Mouse (Mus musculus) brain, embryonic 18.5 days (tissue): ENCODE measurements at regions not wholly inside any gene's neighbourhood (a gene's known extent, or its start where the extent isn't known, plus 50 kb on each side); places are given as distances from the start of the nearest gene placed in this dataset.
"Not testable (repeated sequence)": the region's sequence is repeated elsewhere in the genome, so short reads cannot be mapped to it uniquely, and the experiment has no call there.

Experiments
- DNase-seq: peaks from one replicate; pipeline ENCODE4 v3.0.0-alpha.2; 2012; ENCODE audit warnings: low read depth, low spot score

DNA sequence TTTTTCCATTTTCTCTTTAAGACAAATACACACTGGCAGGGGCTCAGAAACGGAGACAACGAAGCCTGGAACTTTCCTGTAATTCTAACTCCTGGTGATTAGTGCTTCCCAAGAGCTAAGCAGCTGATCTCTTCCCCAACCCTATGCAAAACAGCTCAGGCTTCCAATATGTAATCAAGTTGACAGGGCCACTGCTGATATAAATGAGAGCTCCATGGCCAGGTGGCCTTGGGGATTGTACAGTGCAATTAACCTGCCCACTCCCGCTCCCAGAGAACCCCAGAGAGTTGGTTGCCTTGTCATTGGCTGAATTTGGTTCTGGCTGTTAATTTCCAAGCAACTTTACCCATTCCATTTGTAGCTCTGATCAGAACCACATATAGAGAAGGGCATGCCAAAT is 67.8 kb downstream of the 4933415F23Rik start:
- no peak for DNase-seq

DNA sequence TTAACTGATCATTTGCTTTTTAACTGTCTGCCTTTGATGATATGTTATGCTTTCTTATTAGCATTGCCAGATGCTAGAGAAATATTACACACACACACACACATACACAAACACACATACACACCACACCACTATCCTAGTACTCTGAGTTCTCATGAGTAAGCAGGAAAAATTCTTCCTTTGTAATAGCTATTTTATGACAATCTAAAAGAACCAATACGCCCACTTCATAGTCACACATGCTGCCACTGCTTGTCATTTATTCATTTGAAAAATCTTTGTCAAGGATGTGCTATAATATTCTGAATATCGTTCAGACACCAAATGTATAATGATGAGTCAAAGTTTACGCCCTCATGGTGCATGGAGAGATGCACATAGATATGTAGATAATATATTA is 78.5 kb downstream of the 4933415F23Rik start:
- DNase-seq: no peak

DNA sequence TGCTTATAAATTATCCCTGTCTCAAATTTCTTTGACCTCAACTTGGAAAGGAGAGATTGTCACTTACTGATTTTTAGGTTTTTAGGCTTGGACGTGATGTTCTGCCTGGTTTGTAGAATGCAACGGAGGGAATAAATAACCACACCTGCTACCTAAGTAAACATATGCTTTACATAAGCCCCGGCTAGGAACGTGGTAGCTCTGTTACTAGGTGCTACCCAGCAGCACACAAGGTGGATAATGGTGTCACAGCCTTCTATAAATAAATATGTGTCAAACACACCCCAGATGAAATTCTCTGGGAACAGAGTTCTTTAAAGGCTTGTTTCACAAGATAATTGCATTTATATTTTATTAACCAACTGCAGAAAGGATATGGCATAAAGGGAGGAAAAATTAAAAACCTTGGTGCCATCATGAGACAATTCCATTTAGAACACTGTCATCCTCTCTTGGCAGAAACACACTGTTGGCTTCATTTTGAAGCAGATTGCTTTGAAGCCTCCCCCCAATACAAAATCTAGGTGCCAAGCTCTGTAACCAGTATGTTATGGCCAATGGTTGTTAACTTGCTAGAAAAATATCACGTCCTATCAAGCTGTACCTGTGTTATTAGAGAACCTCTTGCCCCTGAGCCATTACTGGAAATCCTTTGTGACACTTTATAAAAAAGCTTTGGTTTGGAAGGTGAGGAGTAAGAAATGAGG is 94.1 kb downstream of the 4933415F23Rik start:
- no peak for DNase-seq

DNA sequence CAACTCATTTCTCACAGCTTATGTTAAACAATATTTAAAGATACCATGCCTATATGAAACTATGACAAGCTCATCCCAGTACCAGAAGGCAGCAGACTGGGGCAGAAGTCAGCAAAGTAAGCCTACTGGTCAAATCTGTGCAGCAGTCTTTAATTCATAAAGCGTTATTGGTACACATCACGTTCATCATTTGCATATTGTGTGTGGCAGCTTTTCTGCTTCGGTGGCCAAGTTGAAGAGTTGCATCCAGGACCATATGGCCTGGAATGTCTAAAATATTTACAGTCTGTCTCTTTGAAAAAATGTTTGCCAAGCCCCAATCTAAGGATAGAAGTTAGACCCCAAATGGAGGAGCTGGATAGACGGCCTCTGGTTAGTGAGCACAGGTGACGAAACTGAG is 97.2 kb downstream of the 4933415F23Rik start:
- peak; percentile 26 for DNase-seq

DNA sequence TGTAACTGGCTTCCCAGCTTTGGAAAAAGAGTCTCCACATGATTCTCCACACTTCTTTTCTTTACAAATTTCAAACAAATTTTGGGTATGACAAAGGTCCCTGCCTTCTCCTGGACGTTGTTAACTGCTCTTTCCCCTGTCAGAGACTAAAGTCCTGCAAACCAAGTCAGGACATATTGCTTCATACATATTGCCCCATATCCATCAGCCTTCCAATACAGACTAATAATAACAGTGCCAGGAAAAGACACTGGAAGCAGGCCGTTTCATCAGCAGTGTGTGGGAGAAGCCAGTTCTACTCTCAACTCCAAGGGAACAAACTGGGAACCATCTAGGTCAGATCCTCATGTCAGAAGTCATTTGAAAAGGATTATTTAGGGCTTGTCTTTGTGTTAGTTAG is 105.4 kb downstream of the 4933415F23Rik start:
- no peak for DNase-seq

DNA sequence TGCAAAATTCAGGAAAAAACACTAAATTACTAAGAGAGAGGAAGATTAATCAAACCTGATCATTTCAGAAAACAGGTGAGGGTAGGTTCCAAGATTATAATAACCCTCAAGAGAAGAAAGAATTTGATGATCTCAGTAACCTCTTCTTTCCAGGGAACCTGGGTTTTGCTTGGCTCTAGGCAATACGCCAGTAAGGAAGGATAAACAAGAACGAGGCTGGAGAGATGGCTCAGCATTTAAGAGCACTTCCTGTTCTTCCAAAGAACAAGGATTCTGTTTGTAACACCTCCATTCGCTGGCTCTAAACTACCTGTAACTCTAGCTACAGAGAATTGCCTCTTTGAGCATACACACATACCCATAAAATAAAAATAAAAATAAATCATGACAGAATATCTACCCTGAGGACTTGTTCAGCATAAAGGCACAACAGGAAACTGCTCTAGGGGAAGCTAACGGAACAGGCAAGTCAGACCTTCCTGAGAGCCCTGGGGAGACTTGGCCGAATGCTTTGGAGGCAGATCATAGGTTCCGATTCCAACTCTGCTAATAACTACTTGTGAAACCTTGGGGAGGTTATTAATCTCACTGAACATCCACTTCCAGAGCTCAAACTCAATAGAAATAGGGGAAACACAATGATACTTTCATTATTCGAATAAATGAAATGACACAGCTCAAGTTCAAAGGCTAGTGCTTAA is 112.4 kb downstream of the 4933415F23Rik start:
- DNase-seq: no peak

DNA sequence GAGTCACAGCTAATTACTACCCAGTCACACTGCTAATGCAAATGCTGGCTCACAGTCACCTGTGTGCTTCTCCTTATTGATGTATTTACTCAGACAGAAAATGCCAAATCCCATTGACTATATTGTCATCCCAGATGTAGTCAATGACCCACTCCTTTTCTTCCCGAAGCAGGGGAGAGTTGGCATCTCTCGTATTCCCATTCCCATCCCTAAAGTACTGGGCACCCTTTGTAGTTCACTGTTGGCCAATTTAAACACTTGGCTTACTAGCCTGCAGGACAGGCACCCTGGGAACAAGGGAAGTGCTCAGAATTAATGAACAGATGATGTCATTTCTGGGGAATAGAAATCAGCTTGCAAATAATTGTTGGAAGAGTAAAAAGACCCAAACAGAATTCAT is 114.5 kb downstream of the 4933415F23Rik start:
- DNase-seq: no peak

DNA sequence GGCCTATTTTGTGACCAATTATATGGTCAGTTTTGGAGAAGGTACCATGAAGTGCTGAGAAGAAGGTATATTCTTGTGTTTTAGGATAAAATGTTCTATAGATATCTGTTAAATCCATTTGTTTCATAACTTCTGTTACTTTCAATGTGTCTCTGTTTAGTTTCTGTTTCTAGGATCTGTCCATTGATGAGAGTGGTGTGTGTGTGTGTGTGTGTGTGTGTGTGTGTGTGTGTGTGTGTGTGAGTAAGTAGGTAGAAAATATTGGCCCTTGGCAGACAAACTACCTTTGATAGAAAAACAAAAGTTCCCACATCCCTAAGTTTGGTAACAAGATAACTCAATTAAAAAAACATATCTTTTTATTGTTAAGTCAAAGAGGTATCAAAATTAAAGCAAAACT is 117.8 kb downstream of the 4933415F23Rik start:
- DNase-seq: not testable (repeated sequence)

DNA sequence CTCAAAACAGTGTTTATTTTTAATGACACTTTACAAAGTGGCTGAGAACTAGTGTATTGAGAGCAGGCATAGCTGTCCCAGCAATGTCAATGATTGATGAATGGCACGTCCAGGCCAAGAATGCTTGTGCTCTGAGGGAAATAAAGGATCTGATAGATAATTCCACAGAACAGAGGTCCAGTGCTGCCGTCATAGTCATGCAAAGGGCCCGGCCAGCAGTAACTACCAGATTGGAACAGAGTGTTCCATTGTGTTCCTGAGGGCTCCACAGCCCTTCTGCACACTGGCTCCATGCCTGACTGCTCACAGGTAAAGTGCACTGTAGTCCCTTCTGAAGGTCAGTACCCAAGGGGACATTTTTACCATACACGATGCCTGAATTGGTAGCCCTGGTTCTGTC is 127.1 kb downstream of the 4933415F23Rik start:
- no peak for DNase-seq

DNA sequence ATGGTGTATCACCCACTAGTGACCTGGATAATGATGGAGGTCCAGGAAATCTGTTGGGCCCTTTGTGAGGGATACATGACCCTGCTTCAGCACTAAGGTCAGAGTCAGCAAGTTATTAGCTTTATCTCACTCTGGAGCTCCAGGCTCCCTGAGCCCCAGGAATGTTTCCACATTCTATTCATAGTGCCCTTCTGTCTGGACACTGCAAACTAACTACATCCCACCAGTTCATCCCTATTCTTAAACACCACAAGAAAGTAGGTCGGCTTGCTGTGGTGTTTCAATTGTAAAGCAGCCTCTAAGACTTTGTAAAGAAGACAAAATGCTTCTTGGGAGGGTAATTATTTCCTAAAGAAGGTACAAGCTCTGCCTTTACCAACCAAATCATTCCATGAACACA is 138.2 kb upstream of the Rims1 start:
- DNase-seq: no peak

DNA sequence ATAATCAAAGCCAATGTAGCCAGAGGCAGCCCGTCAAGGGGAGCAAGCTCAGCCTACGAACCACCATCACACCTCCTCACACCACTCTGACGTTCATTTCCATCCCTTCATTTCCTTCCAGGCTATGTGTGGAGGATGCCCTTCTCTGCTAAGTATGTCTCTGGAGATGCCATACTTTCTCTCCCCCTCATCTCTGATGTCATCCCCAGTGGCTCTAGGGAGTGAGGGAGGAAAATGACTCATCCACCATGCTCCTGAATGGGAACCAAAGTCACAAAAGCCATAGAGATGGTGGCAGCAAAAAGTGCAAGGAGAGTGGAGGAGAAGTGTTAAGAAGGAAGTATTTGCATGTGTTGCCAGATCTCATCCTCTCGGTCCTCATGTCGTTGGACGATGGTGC is 134.0 kb upstream of the Rims1 start:
- no peak for DNase-seq

DNA sequence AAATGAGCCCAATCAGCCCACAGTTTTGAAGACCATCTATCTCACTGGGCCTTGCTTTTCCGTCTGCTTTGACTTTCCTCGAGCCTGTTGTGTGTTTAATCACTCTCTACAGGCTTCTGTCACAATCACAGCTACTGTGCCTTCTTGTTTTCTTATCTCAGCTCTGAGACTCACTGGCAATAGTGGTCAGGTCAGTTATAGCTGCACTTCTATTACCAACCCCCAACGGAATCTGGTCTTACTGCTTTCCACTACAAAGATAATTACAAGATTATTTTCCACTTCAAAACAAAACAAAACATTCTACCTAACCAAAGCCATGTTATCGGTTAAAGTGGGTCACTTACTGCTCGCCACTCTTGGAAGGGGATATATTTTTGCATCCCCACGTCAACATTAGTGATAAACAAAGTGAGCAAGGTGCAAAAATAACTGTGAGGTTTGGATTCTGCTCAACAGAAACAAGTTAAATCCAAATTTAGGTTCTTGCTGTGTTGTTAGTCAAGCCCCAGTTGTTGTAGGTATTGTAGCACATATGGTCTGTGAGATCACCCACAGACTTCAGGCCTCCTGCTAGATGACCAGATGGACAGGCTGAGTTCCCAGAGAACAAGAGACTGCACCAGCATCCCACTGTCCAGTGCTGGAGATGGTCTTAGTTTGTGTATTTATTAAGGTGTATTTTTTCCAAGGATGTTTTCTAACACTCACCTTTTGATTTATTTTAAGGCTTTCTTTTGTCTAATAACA is 125.5 kb upstream of the Rims1 start:
- no peak for DNase-seq

DNA sequence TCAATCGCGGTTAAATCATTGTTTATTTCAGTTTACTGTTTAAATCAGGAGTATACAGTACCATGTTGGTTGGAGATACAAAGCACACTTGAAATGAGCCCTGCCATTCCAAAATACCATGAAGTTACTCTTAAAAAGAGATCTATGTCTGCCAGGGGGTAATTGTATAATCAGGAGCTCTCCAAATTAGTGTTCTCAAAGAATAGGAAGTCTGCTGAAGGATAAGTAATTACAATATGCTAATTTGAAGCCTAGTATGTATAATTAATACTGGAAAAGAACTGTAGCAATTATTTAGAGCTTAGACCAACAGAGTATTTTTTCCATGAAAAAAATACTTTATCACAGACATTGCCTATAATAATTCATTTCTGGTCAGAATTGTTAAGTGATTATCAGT is 97.2 kb upstream of the Rims1 start:
- no peak for DNase-seq

DNA sequence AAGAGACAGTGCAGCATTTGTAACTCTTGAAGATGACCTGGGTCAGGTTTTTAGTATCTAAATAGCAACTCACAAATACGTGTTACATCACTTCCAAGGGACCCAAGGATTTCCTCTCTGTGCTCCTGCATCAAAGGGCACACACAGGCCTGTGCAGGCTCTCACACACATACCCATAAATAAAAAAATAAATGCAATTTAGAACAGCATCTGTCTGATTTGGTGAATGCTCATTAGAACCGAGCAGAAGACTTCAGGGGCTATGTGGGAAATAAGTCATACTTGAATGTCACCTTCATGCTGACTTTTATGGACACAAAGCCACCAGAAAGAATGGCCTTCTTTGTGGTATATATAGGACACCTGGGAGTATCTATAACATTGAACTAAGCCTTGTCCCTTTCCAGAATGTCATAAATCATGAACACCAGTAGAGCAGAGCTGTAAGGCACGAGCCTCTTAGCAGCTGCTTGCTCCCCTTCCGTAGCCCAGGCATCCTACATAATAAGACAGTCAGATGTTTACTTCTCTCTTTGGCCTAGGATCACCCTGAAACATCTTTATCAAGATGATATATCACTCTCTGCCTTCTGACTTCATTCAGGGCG is 95.3 kb upstream of the Rims1 start:
- DNase-seq: no peak

DNA sequence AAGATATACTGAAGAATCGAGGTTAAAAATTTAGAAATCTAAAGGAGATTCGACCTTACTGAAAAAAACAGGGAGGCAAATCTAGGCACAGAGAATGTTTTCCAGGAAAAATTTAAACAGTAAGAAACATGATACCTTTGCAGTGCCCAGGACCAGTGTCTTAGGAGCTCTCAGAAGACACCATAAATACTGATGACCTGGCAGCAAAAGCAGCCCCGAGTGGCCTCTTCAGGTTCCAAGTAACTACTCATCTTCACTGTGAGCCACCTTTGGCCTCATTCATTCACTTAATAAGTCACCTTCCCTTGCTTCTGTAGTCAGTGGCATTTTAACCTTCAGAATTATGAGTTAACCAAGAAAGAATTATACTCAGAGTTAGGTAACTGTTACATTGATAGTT is 89.3 kb upstream of the Rims1 start:
- no peak for DNase-seq

DNA sequence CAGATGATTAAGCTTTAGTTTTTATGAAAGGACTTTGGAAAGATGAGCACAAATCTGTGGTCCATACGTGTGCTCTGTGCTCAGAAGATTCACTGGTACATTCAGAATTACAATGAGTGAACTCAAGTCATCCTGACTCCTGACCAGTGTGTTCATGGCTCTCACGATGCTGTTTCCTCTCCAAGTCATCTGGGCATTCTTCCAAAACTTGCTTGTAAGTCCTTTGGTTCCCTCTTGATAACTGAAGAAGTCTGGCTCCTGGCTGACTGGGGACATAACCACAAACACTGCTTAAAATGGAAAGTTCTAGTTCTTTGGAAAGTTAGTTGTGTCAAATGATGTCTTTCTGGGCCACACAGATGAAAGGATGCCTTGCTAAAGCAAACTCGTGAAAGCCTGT is 57.2 kb upstream of the Rims1 start:
- no peak for DNase-seq
